Comparison of ENCODE assay signal across 8 mouse cellular contexts in genomic region chr8:105275840-105276239, GRCm38 (mm10). TPM values are rescaled to one million over a fixed set of nuclear protein-coding genes. Genes with fewer than 3 reads are reported as not detected.
A peak's percentile ranks its signal among the peaks of the same experiment; 100 is the strongest.
DNase-seq lines count a peak whose midpoint lies in the region; ATAC-seq and TF ChIP-seq lines count a peak whose summit lies in the region.

Nol3 (plus strand) TSS chr8:105276140.

- no peaks in the 10 kb centered on the region for H3K79me2 ChIP-seq in liver, adult 2 months (ENCODE audit: control insufficient read depth, insufficient read depth, low read length)
- H3K79me2 ChIP-seq in myocyte (ENCODE audit: control insufficient read depth, insufficient read depth) = no peaks in the 10 kb centered on the region

- peak within 1 kb of the TSS; percentile 77 for H3K4me2 ChIP-seq in forebrain, embryonic 13.5 days
- peak within 1 kb of the TSS; percentile 83 for H3K4me2 ChIP-seq in hindbrain, embryonic 14.5 days (replicated peaks)
- peak within 1 kb of the TSS; percentile 76 for H3K4me2 ChIP-seq in myocyte (ENCODE audit: low read depth)

- H3K36me3 ChIP-seq in liver, adult 2 months (ENCODE audit: control insufficient read depth, insufficient read depth, low read length) = no peaks in the 10 kb centered on the region
- H3K36me3 ChIP-seq in forebrain, embryonic 13.5 days (ENCODE audit: poor library complexity, severe bottlenecking) = peaks cover 7% of the 10 kb centered on the region; the same call in 1 of the 2 replicates
- peaks cover 12% of the 10 kb centered on the region for H3K36me3 ChIP-seq in hindbrain, embryonic 14.5 days (replicated peaks; ENCODE audit: control insufficient read depth, insufficient read depth)
- H3K36me3 ChIP-seq in myocyte (ENCODE audit: control insufficient read depth, insufficient read depth) = no peaks in the 10 kb centered on the region

- no peak for TF ChIP-seq POLR2A in liver, adult 2 months (IDR thresholded peaks at IDR 0.05; ENCODE audit: extremely low read depth, insufficient read depth, low read length)
- TF ChIP-seq POLR2A in myocyte (IDR thresholded peaks at IDR 0.05; ENCODE audit: insufficient read length, low read depth) = no peak

- no peak within 1 kb of the TSS for H3K27ac ChIP-seq in liver, adult 2 months (replicated peaks; ENCODE audit: insufficient read depth, low read depth, low read length)
- H3K27ac ChIP-seq in forebrain, embryonic 13.5 days = no peak within 1 kb of the TSS
- no peak within 1 kb of the TSS for H3K27ac ChIP-seq in hindbrain, embryonic 14.5 days

- no peaks in the 10 kb centered on the region for H3K9me3 ChIP-seq in forebrain, embryonic 13.5 days (replicated peaks)
- no peaks in the 10 kb centered on the region for H3K9me3 ChIP-seq in hindbrain, embryonic 14.5 days (ENCODE audit: control insufficient read depth, low read length)

- H3K4me3 ChIP-seq in liver, adult 2 months (ENCODE audit: insufficient read depth, low read depth, low read length) = peak within 1 kb of the TSS; percentile 48; the same call in 1 of the 2 replicates
- peak within 1 kb of the TSS; percentile 44 for H3K4me3 ChIP-seq in forebrain, embryonic 13.5 days
- H3K4me3 ChIP-seq in hindbrain, embryonic 14.5 days (replicated peaks; ENCODE audit: low read length) = peak within 1 kb of the TSS; percentile 38
- peak within 1 kb of the TSS; percentile 30 for H3K4me3 ChIP-seq in myocyte

- no peak for TF ChIP-seq CTCF in liver, adult 2 months (IDR thresholded peaks at IDR 0.05; ENCODE audit: low read depth, low read length)

- ATAC-seq in forebrain, embryonic 13.5 days = no peak
- ATAC-seq in hindbrain, embryonic 14.5 days (ENCODE audit: low FRiP score) = no peak

- peak within 1 kb of the TSS; percentile 8 for H3ac ChIP-seq in myocyte (ENCODE audit: control insufficient read depth, insufficient read length)

- H3K4me1 ChIP-seq in liver, adult 2 months (ENCODE audit: control insufficient read depth, insufficient read depth, low read length) = peaks cover 4% of the 10 kb centered on the region
- peaks cover 29% of the 10 kb centered on the region for H3K4me1 ChIP-seq in forebrain, embryonic 13.5 days
- peaks cover 20% of the 10 kb centered on the region for H3K4me1 ChIP-seq in hindbrain, embryonic 14.5 days (replicated peaks; ENCODE audit: control insufficient read depth, insufficient read depth, low read length)

- WGBS in liver, adult 2 months = 34% methylated on average over 10 of the region's 10 CpGs
- WGBS in forebrain, embryonic 13.5 days = 3% methylated on average over 10 of the region's 10 CpGs
- 5% methylated on average over 10 of the region's 10 CpGs for WGBS in hindbrain, embryonic 14.5 days

- no peaks in the 10 kb centered on the region for H3K27me3 ChIP-seq in liver, adult 2 months (ENCODE audit: control insufficient read depth, insufficient read depth, low read length)
- H3K27me3 ChIP-seq in forebrain, embryonic 13.5 days = peaks cover 97% of the 10 kb centered on the region
- peaks cover 96% of the 10 kb centered on the region for H3K27me3 ChIP-seq in hindbrain, embryonic 14.5 days (ENCODE audit: control insufficient read depth, insufficient read depth, low read length)
- no peaks in the 10 kb centered on the region for H3K27me3 ChIP-seq in myocyte (ENCODE audit: control insufficient read depth, insufficient read depth, insufficient read length)

- peak within 1 kb of the TSS; percentile 55; the same call in 1 of the 2 replicates for H3K9ac ChIP-seq in liver, adult 2 months (ENCODE audit: low read depth, low read length)
- peak within 1 kb of the TSS; percentile 58 for H3K9ac ChIP-seq in forebrain, embryonic 13.5 days
- H3K9ac ChIP-seq in hindbrain, embryonic 14.5 days = peak within 1 kb of the TSS; percentile 49

- DNase-seq in liver, adult 2 months (ENCODE audit: extremely low read depth, low read depth, low spot score) = no peak
- DNase-seq in liver = no peak
- no peak for DNase-seq in hindbrain, embryonic 14.5 days (ENCODE audit: low spot score)
- DNase-seq in layer of hippocampus, adult 11-12 months (ENCODE audit: low spot score) = no peak
- no peak for DNase-seq in cerebellum, adult 11 months
- no peak for DNase-seq in right cerebral cortex, postnatal 36 days (ENCODE audit: low spot score in 2 of 2)

TF ChIP-seq in myocyte, 11 proteins besides CTCF, POLR2A, EP300 and RAD21:
- TF ChIP-seq SRF (IDR thresholded peaks at IDR 0.05; ENCODE audit: control insufficient read depth, insufficient read length, low read depth) (no peak), REST (IDR thresholded peaks at IDR 0.05; ENCODE audit: insufficient read depth, insufficient read length) (no peak), POLR2AphosphoS2 (IDR thresholded peaks at IDR 0.05; ENCODE audit: insufficient read length, low read depth) (no peak), TCF3 (IDR thresholded peaks at IDR 0.05; ENCODE audit: insufficient read length, low read depth) (no peak), MAX (IDR thresholded peaks at IDR 0.05; ENCODE audit: low read depth) (no peak), USF1 (IDR thresholded peaks at IDR 0.05; ENCODE audit: low read depth) (no peak), MYOG (IDR thresholded peaks at IDR 0.05; ENCODE audit: control insufficient read depth in 1 of 3, insufficient read depth in 1 of 3, insufficient read length in 2 of 3, low read depth in 2 of 3) (no peak), TCF12 (IDR thresholded peaks at IDR 0.05; ENCODE audit: insufficient read depth, poor library complexity, severe bottlenecking) (no peak), CEBPB (IDR thresholded peaks at IDR 0.05; ENCODE audit: insufficient read depth, poor library complexity, severe bottlenecking) (no peak), MYOD1 (IDR thresholded peaks at IDR 0.05; ENCODE audit: control insufficient read depth in 1 of 3, insufficient read length in 2 of 3, low read depth in 2 of 3) (no peak), E2F4 (IDR thresholded peaks at IDR 0.05; ENCODE audit: insufficient read depth) (no peak)

RNA-seq across cellular contexts. Expression of gene Nol3, which starts in this region (rescaled TPM):
- 0.27 and 0.37 TPM in 2 replicates for total RNA-seq in liver, adult 2 months (2014; rRNA removed)
- polyA plus RNA-seq in liver, adult 2 months (2012; rRNA removed) = 0.40 and 0.43 TPM in 2 replicates
- 2.4 and 3.0 TPM in 2 replicates for polyA plus RNA-seq in forebrain, embryonic 13.5 days (2015; fragmentation: Nextera tagmentation; extraction: Ambion mirVana)
- polyA plus RNA-seq in hindbrain, embryonic 14.5 days (2014; fragmentation: Nextera tagmentation; extraction: Ambion mirVana) = 4.0 and 4.3 TPM in 2 replicates
- polyA plus RNA-seq in myocyte (2012; fragmentation: generic; extraction: Trizol) = 23.2 TPM
